Comparison of ENCODE assay signal across 19 mouse cellular contexts in the genomic region with DNA sequence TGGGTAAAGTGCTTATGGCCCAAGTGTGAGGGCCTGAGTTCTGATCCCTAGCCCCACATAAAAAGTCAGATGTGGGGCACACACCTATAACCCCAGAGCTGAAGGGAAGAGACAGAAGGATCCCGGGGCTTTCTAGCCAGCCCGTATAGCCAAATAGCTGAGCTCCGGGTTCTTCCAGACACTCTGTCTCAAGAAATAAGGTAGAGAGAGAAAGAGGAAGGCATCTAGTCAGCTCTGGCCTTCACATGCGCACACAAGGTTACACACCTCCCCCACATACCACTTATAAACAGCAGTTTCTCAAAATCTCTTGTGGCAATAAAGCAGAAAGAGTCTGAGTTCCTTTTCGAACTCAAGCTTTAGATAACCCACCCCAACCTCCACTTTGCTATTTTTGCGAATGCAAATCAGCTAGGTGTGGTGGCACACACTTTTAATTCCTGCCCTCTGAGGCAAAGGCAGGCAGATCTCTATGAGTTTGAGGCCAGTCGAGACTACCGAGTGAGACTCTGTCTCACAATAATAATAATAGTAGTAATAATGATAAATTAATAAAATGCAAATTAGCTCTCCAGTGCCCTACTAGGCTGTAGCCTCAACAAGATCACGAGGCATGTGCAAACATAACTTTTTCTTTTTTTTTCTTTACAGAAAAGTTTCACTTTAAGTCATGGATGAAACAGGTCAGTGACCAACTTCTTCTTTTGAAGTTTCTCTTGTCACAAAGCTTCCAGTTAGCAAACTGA. TPM values are rescaled to one million over a fixed set of nuclear protein-coding genes. Genes with fewer than 3 reads are reported as not detected.
DNase-seq lines count a peak whose midpoint lies in the region; ATAC-seq and TF ChIP-seq lines count a peak whose summit lies in the region.
"Had no signal": no experiment of that assay in that cellular context is flagged by ENCODE, and none has a peak within 500 bp of the region (broad histone marks: within the 10 kb centered on the region; RNA-seq: fewer than 3 reads in every experiment).

No protein-coding gene starts in this region.

- no peak overlapping the region for H3K4me3 ChIP-seq in liver, postnatal 0 days (ENCODE audit: low read depth, low read length)
- no peak overlapping the region for H3K4me3 ChIP-seq in brown adipose tissue, adult 24 weeks (ENCODE audit: insufficient read depth, low read depth, low read length)
- H3K4me3 ChIP-seq: heart, embryonic 10.5 days; intestine, embryonic 15.5 days; midbrain, embryonic 12.5 days; myocyte; neural tube, embryonic 15.5 days had no signal

- intact Hi-C loops in left cerebral cortex, postnatal 10 days (cut with DNase I): no loop called here

- peak overlapping the region; percentile 44; the same call in 1 of the 2 replicates for H3K27ac ChIP-seq in liver, postnatal 0 days (ENCODE audit: low read depth)
- H3K27ac ChIP-seq in brown adipose tissue, adult 24 weeks (replicated peaks; ENCODE audit: low read depth, low read length): peak overlapping the region; percentile 41
- H3K27ac ChIP-seq: heart, embryonic 10.5 days; hindbrain, embryonic 14.5 days; intestine, embryonic 15.5 days; midbrain, embryonic 12.5 days; neural tube, embryonic 15.5 days had no signal

- no peak for TF ChIP-seq CTCF in liver, postnatal 0 days (IDR thresholded peaks at IDR 0.05; ENCODE audit: low read depth)

- 61% methylated on average over 9 of the region's 9 CpGs for WGBS in liver, postnatal 0 days (ENCODE audit: insufficient replicate concordance)

- H3K9ac ChIP-seq in liver, postnatal 0 days (replicated peaks): no peak overlapping the region
- H3K9ac ChIP-seq: hindbrain, embryonic 14.5 days; intestine, embryonic 15.5 days; midbrain, embryonic 12.5 days; neural tube, embryonic 15.5 days had no signal

- H3K27me3 ChIP-seq in liver, postnatal 0 days (ENCODE audit: insufficient read depth, low read length): no peaks in the 10 kb centered on the region
- H3K27me3 ChIP-seq: intestine, embryonic 15.5 days; neural tube, embryonic 15.5 days had no signal

- peaks cover 11% of the 10 kb centered on the region for H3K36me3 ChIP-seq in liver, postnatal 0 days (replicated peaks; ENCODE audit: insufficient read depth, low read length)
- H3K36me3 ChIP-seq: heart, embryonic 10.5 days; intestine, embryonic 15.5 days; midbrain, embryonic 12.5 days; neural tube, embryonic 15.5 days had no signal

- no peaks in the 10 kb centered on the region for H3K9me3 ChIP-seq in liver, postnatal 0 days (ENCODE audit: low read length)
- H3K9me3 ChIP-seq: heart, embryonic 10.5 days; intestine, embryonic 15.5 days; midbrain, embryonic 12.5 days; neural tube, embryonic 15.5 days had no signal

- no peaks in the 10 kb centered on the region; the same call in 1 of the 2 replicates for H3K4me1 ChIP-seq in liver, postnatal 0 days (ENCODE audit: insufficient read depth)
- no peaks in the 10 kb centered on the region for H3K4me1 ChIP-seq in brown adipose tissue, adult 24 weeks (ENCODE audit: control insufficient read depth, insufficient read depth, insufficient read length, low read length)
- H3K4me1 ChIP-seq: heart, embryonic 10.5 days; intestine, embryonic 15.5 days; midbrain, embryonic 12.5 days had no signal

- no peak for DNase-seq in liver, postnatal 0 days
- no peak for DNase-seq in liver
- peak; percentile 78 for DNase-seq in B cell, adult 2 months
- no peak for DNase-seq in left cerebral cortex, postnatal 10 days (ENCODE audit: extremely low spot score in 1 of 2, low spot score in 2 of 2)
- DNase-seq in cerebellum, adult 11 months: no peak
- DNase-seq: cerebellum, adult 9-11 months; gastrocnemius, postnatal 14 days; heart, postnatal 10 days; layer of hippocampus, postnatal 36 days; thymus, adult 18-20 months had no signal

- TF ChIP-seq EP300 in liver, postnatal 0 days (IDR thresholded peaks at IDR 0.05; ENCODE audit: low read depth): no peak

- H3K4me2 ChIP-seq in liver, postnatal 0 days (ENCODE audit: low read depth, low read length): no peak overlapping the region
- H3K4me2 ChIP-seq: hindbrain, embryonic 14.5 days; intestine, embryonic 15.5 days; liver, embryonic 11.5 days; midbrain, embryonic 12.5 days; neural tube, embryonic 15.5 days had no signal

- peak; percentile 35; the same call in 1 of the 2 replicates for ATAC-seq in liver, postnatal 0 days
- peak; percentile 81 for ATAC-seq in neutrophil, adult 5-6 weeks (ENCODE audit: extremely low read depth, insufficient number of reproducible peaks, low FRiP score, poor library complexity, severe bottlenecking)
- ATAC-seq: intestine, embryonic 15.5 days had no signal

RNA-seq across cellular contexts. Expression of gene Ctsh, which starts 6.0 kb away (rescaled TPM):
- polyA plus RNA-seq in liver, postnatal 0 days (2015; fragmentation: Nextera tagmentation; extraction: Ambion mirVana): 328 and 355 TPM in 2 replicates
- 22.4 and 24.0 TPM in 2 replicates for polyA plus RNA-seq in brown adipose tissue, adult 24 weeks (2012; ENCODE audit: insufficient read depth, insufficient read length, missing spikeins)
- 201 and 215 TPM in 2 replicates for total RNA-seq in neutrophil, adult 5-6 weeks (2017)
- total RNA-seq in left cerebral cortex, postnatal 10 days (2021): 10 to 100 TPM; 23.4 to 25.5 TPM

RNA-seq across cellular contexts. Expression of gene Morf4l1, which starts 54.6 kb away (rescaled TPM):
- 129 and 135 TPM in 2 replicates for polyA plus RNA-seq in liver, postnatal 0 days (2015; fragmentation: Nextera tagmentation; extraction: Ambion mirVana)
- polyA plus RNA-seq in brown adipose tissue, adult 24 weeks (2012; ENCODE audit: insufficient read depth, insufficient read length, missing spikeins): 242 and 410 TPM in 2 replicates
- 264 and 267 TPM in 2 replicates for total RNA-seq in neutrophil, adult 5-6 weeks (2017)
- 100 to 1,000 TPM; 407 to 420 TPM for total RNA-seq in left cerebral cortex, postnatal 10 days (2021)

Comparison
In these comparisons a context has a peak if more than half of its experiments do, and no peak if none do; other contexts are left out.
1. DNase-seq: peak in B cell, adult 2 months (2 of 2); none in liver, postnatal 0 days (single experiment), liver (single experiment), left cerebral cortex, postnatal 10 days (0 of 2) and cerebellum, adult 11 months (single experiment).